Mouse (Mus musculus): ENCODE data around the gene Dlg5. TPM values are rescaled to one million over a fixed set of nuclear protein-coding genes. Genes with fewer than 3 reads are reported as not detected.

Dlg5 gene
- 51.2 and 52.9 TPM in 2 replicates for total RNA-seq (2014; rRNA removed)
- 10.9 and 13.4 TPM in 2 replicates for polyA plus RNA-seq (2015; fragmentation: Nextera tagmentation; extraction: Ambion mirVana)

- H3K36me3 ChIP-seq (ENCODE audit: insufficient read depth, low read length) = no peaks in the 10 kb centered on the region
- WGBS = under 1% methylated on average over 70 of the region's 98 CpGs
- peak within 1 kb of the TSS; percentile 87 for H3K4me2 ChIP-seq (ENCODE audit: low read depth, low read length)
- peak within 1 kb of the TSS; percentile 95 for H3K9ac ChIP-seq (replicated peaks; ENCODE audit: low read length)
- ATAC-seq = peak; percentile 86
- no peaks in the 10 kb centered on the region for H3K27me3 ChIP-seq (ENCODE audit: insufficient read depth, low read length)
- peaks cover 14% of the 10 kb centered on the region; the same call in 1 of the 2 replicates for H3K4me1 ChIP-seq (ENCODE audit: insufficient read depth, low read length)
- peak; percentile 66 for DNase-seq (ENCODE audit: low spot score)
- no peak for TF ChIP-seq CTCF (IDR thresholded peaks at IDR 0.05; ENCODE audit: low read depth)
- H3K27ac ChIP-seq = peak within 1 kb of the TSS; percentile 96
- peak within 1 kb of the TSS; percentile 86 for H3K4me3 ChIP-seq (ENCODE audit: low read length)
- H3K9me3 ChIP-seq (ENCODE audit: low read length) = no peaks in the 10 kb centered on the region
These were observed at the start of gene Dlg5 for GRCm38 (mm10) chr14:24245177-24246081. Gene Dlg5 (minus strand): TSS chr14:24245920.

DNA sequence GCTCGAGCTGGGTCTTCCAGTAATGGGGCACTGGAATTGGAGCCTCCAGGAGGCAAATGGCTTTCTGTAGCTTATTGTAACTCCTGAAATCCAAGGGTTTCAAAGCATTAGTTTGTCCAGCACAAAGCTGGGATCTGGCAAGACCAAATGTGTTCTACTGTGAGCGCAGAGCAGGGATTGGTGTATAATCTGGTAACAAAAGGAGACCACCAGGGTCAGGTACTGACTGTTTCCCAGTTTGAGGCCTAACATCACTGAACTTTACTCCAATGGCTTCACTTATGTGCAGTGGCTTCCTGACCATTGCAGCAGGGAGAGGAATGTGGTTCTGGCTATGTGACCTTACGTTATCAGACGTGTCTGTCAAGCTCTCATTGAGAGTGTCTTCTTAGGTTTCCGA lies 47.9 kb upstream of the Dlg5 start:
- Histone ChIP-seq H3K9me3 (ENCODE audit: low read length) (no peaks in the 10 kb centered on the region), H3K27ac (no peak overlapping the region), H3K27me3 (ENCODE audit: insufficient read depth, low read length) (no peaks in the 10 kb centered on the region), H3K9ac (replicated peaks; ENCODE audit: low read length) (no peak overlapping the region), H3K4me3 (ENCODE audit: low read length) (no peak overlapping the region), H3K4me2 (ENCODE audit: low read depth, low read length) (no peak overlapping the region), H3K4me1 (ENCODE audit: insufficient read depth, low read length) (no peaks in the 10 kb centered on the region), H3K36me3 (ENCODE audit: insufficient read depth, low read length) (no peaks in the 10 kb centered on the region)
- 89% methylated on average over 5 of the region's 5 CpGs for WGBS
- ATAC-seq (no peak), DNase-seq (ENCODE audit: low spot score) (no peak)
- no peak for TF ChIP-seq CTCF (IDR thresholded peaks at IDR 0.05; ENCODE audit: low read depth)

DNA sequence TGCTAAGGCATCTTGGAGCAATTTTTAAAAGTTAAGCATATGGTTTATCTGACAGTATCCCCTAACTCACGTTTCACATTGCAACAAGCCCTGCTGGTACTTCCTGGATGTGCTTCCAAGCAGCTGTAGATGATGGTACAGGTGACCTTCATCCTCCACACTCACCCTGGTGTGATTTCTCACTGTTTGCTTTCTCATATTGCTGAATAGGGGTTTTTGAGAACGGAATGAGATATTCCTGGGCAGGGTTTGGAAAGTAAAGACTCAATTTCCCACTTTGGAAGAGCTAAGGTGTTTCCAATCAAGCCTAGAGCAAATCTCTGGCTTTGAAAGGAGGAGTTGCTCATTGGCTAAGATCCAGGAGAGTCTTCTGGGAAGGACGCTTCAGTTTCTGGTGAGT lies 47.2 kb upstream of the Dlg5 start, which contains the start of gene E330034G19Rik:
E330034G19Rik (plus strand) TSS at position 301 of the 400 bp plus-strand sequence.
- ATAC-seq (no peak), DNase-seq (ENCODE audit: low spot score) (no peak)
- H3K9ac ChIP-seq (replicated peaks; ENCODE audit: low read length) = no peak within 1 kb of the TSS
- H3K4me1 ChIP-seq (ENCODE audit: insufficient read depth, low read length) = no peaks in the 10 kb centered on the region
- H3K27me3 ChIP-seq (ENCODE audit: insufficient read depth, low read length) = no peaks in the 10 kb centered on the region
- H3K4me2 ChIP-seq (ENCODE audit: low read depth, low read length) = no peak within 1 kb of the TSS
- no peaks in the 10 kb centered on the region for H3K36me3 ChIP-seq (ENCODE audit: insufficient read depth, low read length)
- H3K9me3 ChIP-seq (ENCODE audit: low read length) = no peaks in the 10 kb centered on the region
- WGBS = 52% methylated on average over 3 of the region's 3 CpGs
- H3K4me3 ChIP-seq (ENCODE audit: low read length) = no peak within 1 kb of the TSS
- TF ChIP-seq CTCF (IDR thresholded peaks at IDR 0.05; ENCODE audit: low read depth) = no peak
- no peak within 1 kb of the TSS for H3K27ac ChIP-seq

DNA sequence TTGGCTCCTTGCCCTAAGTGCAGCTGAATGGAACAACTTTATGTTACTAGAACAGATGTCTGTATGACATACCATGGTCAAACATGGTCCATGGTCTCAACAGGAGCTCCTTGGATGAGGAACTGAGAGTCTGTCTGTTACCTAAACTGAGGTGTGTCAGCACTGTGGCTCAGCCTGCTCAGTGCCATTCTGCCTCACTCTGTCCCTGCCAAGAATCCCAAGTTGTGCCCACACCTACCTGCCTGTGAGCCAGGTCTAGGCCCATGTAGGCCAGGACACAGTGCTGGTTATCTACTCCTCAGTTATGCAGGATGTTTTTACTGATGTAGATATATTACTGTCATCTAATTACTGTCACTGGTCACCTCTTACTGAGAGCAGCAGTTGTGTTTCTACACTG lies 45.0 kb upstream of the Dlg5 start:
- ATAC-seq = no peak
- Histone ChIP-seq H3K36me3 (ENCODE audit: insufficient read depth, low read length) (no peaks in the 10 kb centered on the region), H3K9me3 (ENCODE audit: low read length) (no peaks in the 10 kb centered on the region), H3K4me1 (ENCODE audit: insufficient read depth, low read length) (no peaks in the 10 kb centered on the region), H3K9ac (replicated peaks; ENCODE audit: low read length) (no peak overlapping the region), H3K27me3 (ENCODE audit: insufficient read depth, low read length) (no peaks in the 10 kb centered on the region), H3K27ac (no peak overlapping the region), H3K4me3 (ENCODE audit: low read length) (no peak overlapping the region), H3K4me2 (ENCODE audit: low read depth, low read length) (no peak overlapping the region)
- DNase-seq (ENCODE audit: low spot score) = no peak
- no peak for TF ChIP-seq CTCF (IDR thresholded peaks at IDR 0.05; ENCODE audit: low read depth)

GRCm38 (mm10) chr14:24286136-24286535 lies 40.4 kb upstream of the Dlg5 start:
- H3K4me1 ChIP-seq (ENCODE audit: insufficient read depth, low read length) = no peaks in the 10 kb centered on the region
- H3K27me3 ChIP-seq (ENCODE audit: insufficient read depth, low read length) = no peaks in the 10 kb centered on the region
- no peak overlapping the region for H3K4me3 ChIP-seq (ENCODE audit: low read length)
- H3K9me3 ChIP-seq (ENCODE audit: low read length) = no peaks in the 10 kb centered on the region
- 56% methylated on average over 4 of the region's 4 CpGs for WGBS
- H3K4me2 ChIP-seq (ENCODE audit: low read depth, low read length) = no peak overlapping the region
- no peak for ATAC-seq
- H3K36me3 ChIP-seq (ENCODE audit: insufficient read depth, low read length) = no peaks in the 10 kb centered on the region
- H3K9ac ChIP-seq (replicated peaks; ENCODE audit: low read length) = no peak overlapping the region
- TF ChIP-seq CTCF (IDR thresholded peaks at IDR 0.05; ENCODE audit: low read depth) = no peak
- no peak overlapping the region for H3K27ac ChIP-seq
- DNase-seq (ENCODE audit: low spot score) = no peak

DNA sequence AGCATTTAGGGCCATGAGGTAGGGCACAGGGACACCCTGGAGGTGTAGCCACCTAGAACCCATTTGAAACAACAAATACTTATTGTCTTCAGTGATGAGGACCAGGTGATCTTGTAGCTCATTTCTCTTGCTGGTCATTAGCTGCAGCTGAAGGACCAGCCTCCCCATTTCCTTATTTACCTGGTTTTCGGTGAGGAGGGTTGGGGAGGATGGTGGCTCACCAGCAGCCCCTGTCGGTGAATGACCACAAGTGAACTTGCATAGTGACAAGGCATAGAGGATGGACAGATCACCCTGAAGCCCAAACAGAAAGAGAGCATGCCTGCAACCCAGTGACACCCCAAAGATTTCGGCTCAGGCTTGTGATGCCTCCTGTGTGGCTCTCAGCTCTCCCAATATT lies 36.6 kb upstream of the Dlg5 start:
- Histone ChIP-seq H3K27ac (no peak overlapping the region), H3K4me1 (ENCODE audit: insufficient read depth, low read length) (no peaks in the 10 kb centered on the region), H3K9ac (replicated peaks; ENCODE audit: low read length) (no peak overlapping the region), H3K36me3 (ENCODE audit: insufficient read depth, low read length) (no peaks in the 10 kb centered on the region), H3K9me3 (ENCODE audit: low read length) (no peaks in the 10 kb centered on the region), H3K4me2 (ENCODE audit: low read depth, low read length) (no peak overlapping the region), H3K27me3 (ENCODE audit: insufficient read depth, low read length) (no peaks in the 10 kb centered on the region), H3K4me3 (ENCODE audit: low read length) (no peak overlapping the region)
- DNase-seq (ENCODE audit: low spot score) (no peak), ATAC-seq (no peak)
- 74% methylated on average over 3 of the region's 3 CpGs for WGBS
- TF ChIP-seq CTCF (IDR thresholded peaks at IDR 0.05; ENCODE audit: low read depth) = no peak

- no peak overlapping the region for H3K4me2 ChIP-seq (ENCODE audit: low read depth, low read length)
- WGBS = 71% methylated on average over 4 of the region's 4 CpGs
- H3K4me3 ChIP-seq (ENCODE audit: low read length) = no peak overlapping the region
- H3K4me1 ChIP-seq (ENCODE audit: insufficient read depth, low read length) = no peaks in the 10 kb centered on the region
- H3K36me3 ChIP-seq (ENCODE audit: insufficient read depth, low read length) = no peaks in the 10 kb centered on the region
- no peak overlapping the region for H3K27ac ChIP-seq
- no peak for DNase-seq (ENCODE audit: low spot score)
- TF ChIP-seq CTCF (IDR thresholded peaks at IDR 0.05; ENCODE audit: low read depth) = no peak
- no peaks in the 10 kb centered on the region for H3K27me3 ChIP-seq (ENCODE audit: insufficient read depth, low read length)
- ATAC-seq = no peak
- no peaks in the 10 kb centered on the region for H3K9me3 ChIP-seq (ENCODE audit: low read length)
- no peak overlapping the region for H3K9ac ChIP-seq (replicated peaks; ENCODE audit: low read length)
These were observed 35.6 kb upstream of the Dlg5 start for GRCm38 (mm10) chr14:24281278-24281677.
